Mouse (Mus musculus) bone marrow, adult 2 months (tissue): ENCODE measurements at regions not wholly inside any gene's neighbourhood (a gene's known extent, or its start where the extent isn't known, plus 50 kb on each side); places are given as distances from the start of the nearest gene placed in this dataset.

ENCODE experiments used
- CTCF ChIP-seq: fragments of 200-500 bp; IDR thresholded peaks from 2 replicates; pipeline ENCODE4 v1.5.1; 2011; ENCODE audit warnings: low read length, control low read depth; ENCODE audit not compliant: control insufficient read depth, insufficient read depth
- POLR2A ChIP-seq: fragments of 200-500 bp; IDR thresholded peaks from 2 replicates; pipeline ENCODE4 v1.6.1; 2011; ENCODE audit warnings: low read depth, mild to moderate bottlenecking, control low read depth, low read length, borderline replicate concordance; ENCODE audit not compliant: control insufficient read depth

- TF ChIP-seq POLR2A (no peak), CTCF (no peak)
These were observed 199.4 kb upstream of the Mmadhc start for GRCm38 (mm10) chr2:50496057-50496433.
